Mouse (Mus musculus) lung, postnatal 0 days (tissue): ENCODE data around the gene Dclk3. TPM values are rescaled to one million over a fixed set of nuclear protein-coding genes. Genes with fewer than 3 reads are reported as not detected.
A peak's percentile ranks its signal among the peaks of the same experiment; 100 is the strongest.

Experiments used
- ATAC-seq: fragments of 200-750 bp; cut with Nextera tagmentation; 2 replicates; pipeline ENCODE4 v1.8.0; 2017; ENCODE audit warnings: moderate library complexity
- DNase-seq: peaks from one replicate; pipeline ENCODE4 v3.0.0-alpha.2; 2016; ENCODE audit warnings: low spot score
- H3K27ac ChIP-seq: fragments of 300-500 bp; sonication (generic); 2 replicates; pipeline ENCODE4 v1.5.1; 2014; ENCODE audit warnings: antibody characterized with exemption, mild to moderate bottlenecking, low read length, mixed read lengths
- H3K27me3 ChIP-seq: fragments of 300-500 bp; sonication (generic); replicated peaks from 2 replicates; pipeline ENCODE4 v1.6.1; 2014; ENCODE audit warnings: low read length, mixed read lengths; ENCODE audit not compliant: insufficient read depth
- H3K36me3 ChIP-seq: fragments of 300-500 bp; sonication (generic); 2 replicates; pipeline ENCODE4 v1.6.1; 2014; ENCODE audit warnings: low read length, mixed read lengths; ENCODE audit not compliant: insufficient read depth
- H3K4me1 ChIP-seq: fragments of 300-500 bp; sonication (generic); 2 replicates; pipeline ENCODE4 v1.6.1; 2014; ENCODE audit warnings: antibody characterized with exemption, low read depth, low read length, mixed read lengths; ENCODE audit not compliant: insufficient read depth
- H3K4me2 ChIP-seq: fragments of 300-500 bp; sonication (generic); replicated peaks from 2 replicates; pipeline ENCODE4 v1.6.1; 2014; ENCODE audit warnings: low read depth, mild to moderate bottlenecking, low read length, moderate library complexity, mixed read lengths
- H3K4me3 ChIP-seq: fragments of 300-500 bp; sonication (generic); 2 replicates; pipeline ENCODE4 v1.5.1; 2014; ENCODE audit warnings: low read depth, low read length
- H3K9ac ChIP-seq: fragments of 300-500 bp; sonication (generic); replicated peaks from 2 replicates; pipeline ENCODE4 v1.6.1; 2014; ENCODE audit warnings: low read depth, mild to moderate bottlenecking
- H3K9me3 ChIP-seq: fragments of 300-500 bp; sonication (generic); 2 replicates; pipeline ENCODE4 v1.6.1; 2016; ENCODE audit warnings: low read length, mixed read lengths
- CTCF ChIP-seq: IDR thresholded peaks from 2 replicates; pipeline ENCODE4 v1.5.1; 2016; ENCODE audit warnings: antibody characterized with exemption, mild to moderate bottlenecking
- EP300 ChIP-seq: IDR thresholded peaks from 2 replicates; pipeline ENCODE4 v1.6.1; 2016; ENCODE audit warnings: antibody characterized with exemption, mild to moderate bottlenecking, control low read depth
- WGBS: fragments of 180-500 bp; shearing (Covaris S2); extraction: QIAGEN DNeasy Blood & Tissue Kit; methylation state at CpG from one replicate; pipeline ENCODE4 v1.1.7; 2014; 5-methylcytosine and 5-hydroxymethylcytosine counted together
- polyA plus RNA-seq: library from polyadenylated mRNA; unstranded; fragments of >200 nt; fragmentation: Nextera tagmentation; extraction: Ambion mirVana; gene quantifications from 2 replicates; pipeline ENCODE4 v1.2.1, GENCODE M21; 2015

Dclk3 gene
- polyA plus RNA-seq, 1 experiment from 2014 or later = 0.13 TPM

DNA sequence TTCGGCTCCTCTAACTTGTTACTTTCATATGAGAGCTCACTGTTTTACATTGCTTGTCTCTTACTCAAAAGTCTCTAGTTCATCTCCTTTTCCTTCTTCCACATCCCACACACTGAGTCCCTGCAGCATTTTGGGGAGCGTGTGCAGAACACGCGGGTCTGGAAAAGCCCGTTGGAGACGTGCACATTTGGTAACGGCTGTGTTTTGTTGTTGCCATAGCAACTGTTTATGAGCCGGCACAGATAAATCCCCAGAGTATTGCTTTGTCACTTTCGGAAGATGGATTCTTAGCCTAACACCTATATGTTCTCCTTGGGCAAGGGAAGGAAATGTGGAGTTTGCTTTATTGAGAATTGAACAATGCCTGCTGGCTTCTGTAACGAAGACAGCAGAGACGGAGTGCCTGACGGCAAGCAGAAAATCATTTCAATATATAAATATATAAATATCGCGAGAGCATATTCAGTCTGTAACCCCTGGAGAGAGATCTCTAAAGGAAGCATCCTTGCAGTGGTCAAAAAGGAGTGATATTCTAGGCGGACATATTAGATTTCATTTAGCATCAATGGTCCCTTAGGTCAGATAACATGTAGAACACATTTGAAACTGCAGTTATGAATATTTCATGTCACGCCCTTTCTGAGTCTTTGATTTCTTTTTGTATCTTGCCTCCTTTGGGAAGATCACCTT lies 26.3 kb upstream of the Dclk3 start:
- H3K4me2 ChIP-seq = no peak overlapping the region
- no peak for DNase-seq
- no peak for ATAC-seq
- 70% methylated on average over 16 of the region's 16 CpGs for WGBS
- no peaks in the 10 kb centered on the region for H3K9me3 ChIP-seq
- TF ChIP-seq CTCF (no peak), EP300 (no peak)
- H3K27me3 ChIP-seq = no peaks in the 10 kb centered on the region
- no peak overlapping the region for H3K4me3 ChIP-seq
- H3K36me3 ChIP-seq = no peaks in the 10 kb centered on the region
- H3K9ac ChIP-seq = no peak overlapping the region
- H3K4me1 ChIP-seq = no peaks in the 10 kb centered on the region
- H3K27ac ChIP-seq = no peak overlapping the region

DNA sequence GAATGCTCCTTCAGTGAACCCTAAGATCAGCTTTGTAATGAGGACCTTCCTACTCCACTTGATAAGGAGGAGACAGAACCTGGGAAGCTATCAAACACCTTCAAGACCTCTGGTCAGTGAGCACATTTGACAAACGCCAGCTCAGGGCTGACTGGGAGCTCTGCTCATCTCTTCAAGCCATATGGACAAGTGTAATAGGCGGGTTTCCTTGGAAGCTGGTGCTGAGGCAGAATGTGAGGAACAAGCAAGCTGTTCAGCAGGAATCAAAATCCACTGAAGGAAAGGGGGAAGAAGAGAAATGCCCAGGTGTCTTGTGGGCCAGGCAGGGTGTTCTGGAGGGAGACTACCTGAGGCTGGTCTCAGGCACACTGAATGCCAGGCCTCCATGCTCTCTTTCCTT lies 17.0 kb upstream of the Dclk3 start:
- H3K27ac ChIP-seq = no peak overlapping the region
- no peaks in the 10 kb centered on the region for H3K27me3 ChIP-seq
- no peak for DNase-seq
- ATAC-seq = no peak
- 69% methylated on average over 2 of the region's 2 CpGs for WGBS
- TF ChIP-seq EP300 = no peak
- TF ChIP-seq CTCF = no peak
- no peaks in the 10 kb centered on the region for H3K4me1 ChIP-seq
- no peak overlapping the region for H3K4me2 ChIP-seq
- H3K4me3 ChIP-seq = no peak overlapping the region
- H3K9ac ChIP-seq = no peak overlapping the region
- H3K9me3 ChIP-seq = no peaks in the 10 kb centered on the region
- no peaks in the 10 kb centered on the region for H3K36me3 ChIP-seq

DNA sequence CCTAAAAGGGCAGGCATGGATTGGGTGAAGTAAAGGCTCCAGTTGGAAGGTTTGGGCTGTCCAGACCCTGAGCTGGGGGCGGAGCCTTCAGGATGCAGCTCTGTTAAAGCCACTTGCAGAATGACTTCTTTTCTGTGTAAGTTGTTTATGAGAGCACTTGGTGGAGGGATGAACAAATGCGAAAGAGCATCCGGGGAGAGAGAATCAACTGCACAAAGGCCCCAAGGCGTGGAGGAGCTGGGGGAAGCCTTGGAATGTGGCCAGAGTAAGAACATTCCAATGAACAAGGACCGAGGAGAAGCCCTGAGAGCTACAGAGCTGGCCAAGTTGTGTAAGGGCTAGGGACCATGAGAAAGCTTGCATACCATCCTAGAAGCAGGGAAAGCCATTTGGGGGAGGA lies 16.3 kb upstream of the Dclk3 start:
- H3K9ac ChIP-seq = no peak overlapping the region
- no peak overlapping the region for H3K4me3 ChIP-seq
- TF ChIP-seq EP300 (no peak), CTCF (no peak)
- no peaks in the 10 kb centered on the region for H3K36me3 ChIP-seq
- DNase-seq = no peak
- no peaks in the 10 kb centered on the region for H3K4me1 ChIP-seq
- whole genome bisulfite sequencing = 27% methylated on average over 5 of the region's 5 CpGs
- no peak for ATAC-seq
- no peaks in the 10 kb centered on the region for H3K27me3 ChIP-seq
- no peak overlapping the region for H3K4me2 ChIP-seq
- H3K9me3 ChIP-seq = no peaks in the 10 kb centered on the region
- no peak overlapping the region for H3K27ac ChIP-seq

DNA sequence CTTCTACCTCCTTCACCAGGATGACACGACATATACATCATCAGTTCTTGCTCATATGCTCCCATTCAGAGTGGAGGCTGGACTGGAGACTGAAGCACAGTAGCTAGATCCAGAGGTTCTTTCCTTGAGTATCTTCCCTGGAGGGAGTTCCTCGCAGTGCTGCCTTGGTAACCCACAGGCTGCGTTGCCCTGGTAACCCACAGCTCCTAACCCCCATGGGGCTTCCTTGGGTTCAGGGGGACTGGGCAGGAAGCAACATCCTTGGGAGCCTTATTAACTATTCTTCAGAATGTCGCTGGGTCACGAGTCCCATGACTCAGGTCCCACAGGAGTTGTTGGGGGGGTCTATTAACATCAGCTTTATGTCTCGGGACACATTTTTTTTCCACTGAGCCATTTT lies 13.8 kb upstream of the Dclk3 start:
- ATAC-seq (peak; percentile 41; the same call in 1 of the 2 replicates), DNase-seq (no peak)
- WGBS = 70% methylated on average over 6 of the region's 6 CpGs

DNA sequence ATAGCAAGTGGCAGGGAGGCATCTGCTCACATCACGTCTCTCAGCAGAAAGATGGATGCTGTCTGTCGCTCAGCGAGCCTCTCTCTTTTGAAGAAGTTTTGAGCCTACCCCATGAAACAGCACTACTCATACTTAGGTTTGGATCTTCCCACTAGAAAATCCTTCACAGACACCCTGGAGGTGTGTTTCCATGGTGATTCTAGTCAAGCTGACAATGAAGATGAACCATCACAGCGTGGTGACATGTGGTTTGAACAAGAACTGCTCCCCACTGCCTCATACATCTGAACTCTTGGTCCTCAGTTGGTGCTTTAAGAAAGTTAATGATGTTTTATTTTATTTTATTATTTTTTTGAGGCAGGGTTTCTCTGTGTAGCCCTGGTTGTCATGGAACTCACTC lies 12.9 kb upstream of the Dclk3 start:
- Histone ChIP-seq H3K4me2 (no peak overlapping the region), H3K27me3 (no peaks in the 10 kb centered on the region), H3K9me3 (no peaks in the 10 kb centered on the region), H3K4me3 (no peak overlapping the region), H3K9ac (no peak overlapping the region), H3K36me3 (no peaks in the 10 kb centered on the region), H3K27ac (no peak overlapping the region), H3K4me1 (no peaks in the 10 kb centered on the region)
- DNase-seq (no peak), ATAC-seq (no peak)
- WGBS = 80% methylated on average over 4 of the region's 4 CpGs
- TF ChIP-seq CTCF = no peak
- TF ChIP-seq EP300 = no peak

More for the DNA sequence above, 13.8 kb upstream of the Dclk3 start:
- H3K27me3 ChIP-seq = no peaks in the 10 kb centered on the region
- H3K4me1 ChIP-seq = no peaks in the 10 kb centered on the region
- H3K4me3 ChIP-seq = no peak overlapping the region
- H3K36me3 ChIP-seq = no peaks in the 10 kb centered on the region
- no peak for TF ChIP-seq CTCF
- no peaks in the 10 kb centered on the region for H3K9me3 ChIP-seq
- H3K9ac ChIP-seq = no peak overlapping the region
- H3K27ac ChIP-seq = no peak overlapping the region
- H3K4me2 ChIP-seq = no peak overlapping the region

DNA sequence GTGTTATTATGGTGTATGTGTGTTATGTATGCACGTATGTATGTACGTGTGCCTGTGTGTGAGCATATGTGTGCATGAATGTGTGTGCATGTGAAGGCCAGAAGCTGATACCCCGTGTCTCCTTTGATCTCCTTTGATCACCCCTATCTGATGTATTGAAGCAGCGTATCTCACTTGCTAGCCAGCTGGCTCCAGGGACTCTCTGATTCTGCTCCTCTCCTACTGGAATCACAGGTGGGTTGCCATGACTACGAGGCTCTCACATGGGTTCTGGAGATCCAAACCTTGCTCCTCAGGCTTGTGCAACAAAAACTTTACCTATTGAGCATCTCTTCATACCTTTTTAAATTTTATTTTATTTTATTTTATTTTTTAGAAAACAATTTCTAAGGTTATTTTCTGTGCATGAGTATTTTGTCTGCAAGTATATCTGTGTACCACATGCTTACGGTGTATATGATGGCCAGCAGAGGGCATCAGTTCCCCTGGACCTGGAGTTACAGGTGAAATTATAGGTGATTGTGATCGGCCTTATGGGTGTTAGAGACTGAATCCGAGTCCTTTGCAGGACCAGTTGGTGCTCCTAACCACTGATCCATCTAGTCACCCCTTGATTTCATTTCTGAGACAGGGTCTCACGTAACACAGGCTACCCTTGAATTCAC lies 10.9 kb upstream of the Dclk3 start:
- no peaks in the 10 kb centered on the region for H3K4me1 ChIP-seq
- H3K27ac ChIP-seq = no peak overlapping the region
- DNase-seq = no peak
- 81% methylated on average over 9 of the region's 9 CpGs for WGBS
- peak; percentile 44 for TF ChIP-seq CTCF
- TF ChIP-seq EP300 = no peak
- H3K36me3 ChIP-seq = no peaks in the 10 kb centered on the region
- H3K4me2 ChIP-seq = no peak overlapping the region
- no peak for ATAC-seq
- H3K9me3 ChIP-seq = no peaks in the 10 kb centered on the region
- no peak overlapping the region for H3K4me3 ChIP-seq
- H3K9ac ChIP-seq = no peak overlapping the region
- H3K27me3 ChIP-seq = no peaks in the 10 kb centered on the region
